Mouse (Mus musculus) CH12.LX (cell line): Measurements from ENCODE around the gene Vwa5b2. TPM values are rescaled to one million over a fixed set of nuclear protein-coding genes. Genes with fewer than 3 reads are reported as not detected.

Experiments
- DNase-seq: peaks from one replicate; pipeline ENCODE4 v3.0.0-alpha.2; 2013; ENCODE audit errors: extremely low read depth
- H3K27ac ChIP-seq: 2 replicates; pipeline ENCODE4 v1.5.1; 2012; ENCODE audit warnings: low read depth, mild to moderate bottlenecking, control low read depth, moderate library complexity; ENCODE audit not compliant: insufficient read depth
- H3K27me3 ChIP-seq: replicated peaks from 2 replicates; pipeline ENCODE3; 2012; ENCODE audit warnings: inconsistent platforms
- H3K36me3 ChIP-seq, 2 experiments: replicated peaks in 1 of 2; 2 replicates each; pipeline versions ENCODE3 to v1.6.1; 2012; ENCODE audit warnings: inconsistent platforms in 1 of 2, low read length in 1 of 2, mild to moderate bottlenecking in 1 of 2, mixed read lengths in 1 of 2, moderate library complexity in 1 of 2; ENCODE audit not compliant: control insufficient read depth in 1 of 2, insufficient read depth in 1 of 2
- H3K4me1 ChIP-seq, 2 experiments: 2 replicates each; pipeline ENCODE4 v1.6.1; 2012; ENCODE audit warnings: inconsistent platforms in 1 of 2, moderate library complexity in 1 of 2; ENCODE audit not compliant: insufficient read depth in 2 of 2, control insufficient read depth in 1 of 2
- H3K4me2 ChIP-seq: 2 replicates; pipeline ENCODE4 v1.6.1; 2012; ENCODE audit warnings: low read depth, mild to moderate bottlenecking, control low read depth; ENCODE audit not compliant: poor library complexity, insufficient read depth, severe bottlenecking
- H3K4me3 ChIP-seq, 3 experiments: fragments of 150-350 bp in 1 of 3; sonication (generic) in 1 of 3; replicated peaks in 1 of 3; 2 replicates each; pipeline versions ENCODE3 to v1.5.1; 2011 to 2012; ENCODE audit warnings: low read depth in 2 of 3, low read length in 2 of 3, mild to moderate bottlenecking in 2 of 3, moderate library complexity in 2 of 3, control low read depth in 1 of 3, improper control_type of control experiment in 1 of 3, inconsistent platforms in 1 of 3, mixed read lengths in 1 of 3; ENCODE audit not compliant: poor library complexity in 1 of 3
- H3K79me2 ChIP-seq: replicated peaks from 2 replicates; pipeline ENCODE4 v1.6.1; 2012; ENCODE audit warnings: mild to moderate bottlenecking, moderate library complexity; ENCODE audit not compliant: control insufficient read depth, poor library complexity, insufficient read depth, severe bottlenecking; ENCODE audit errors: extremely low read depth
- H3K9ac ChIP-seq: 2 replicates; pipeline ENCODE4 v1.6.1; 2012; ENCODE audit warnings: low read depth, mild to moderate bottlenecking, control low read depth, moderate library complexity; ENCODE audit not compliant: insufficient read depth
- H3K9me3 ChIP-seq: replicated peaks from 2 replicates; pipeline ENCODE3; 2012; ENCODE audit warnings: low read length, inconsistent platforms, mixed read lengths
- BHLHE40 ChIP-seq: IDR thresholded peaks from 2 replicates; pipeline ENCODE4 v1.6.1; 2011; ENCODE audit warnings: mild to moderate bottlenecking, low read depth, low read length, improper control_type of control experiment
- CHD1 ChIP-seq: IDR thresholded peaks from 2 replicates; pipeline ENCODE4 v1.6.1; 2012; ENCODE audit warnings: low read depth, low read length, improper control_type of control experiment, inconsistent platforms
- CHD2 ChIP-seq: IDR thresholded peaks from 2 replicates; pipeline ENCODE4 v1.6.1; 2011; ENCODE audit warnings: low read length, improper control_type of control experiment
- CTCF ChIP-seq, 2 experiments: IDR thresholded peaks in 1 of 2; conservative IDR thresholded peaks in 1 of 2; 2 replicates each; pipeline ENCODE4 v1.5.1; 2011 to 2012; ENCODE audit warnings: low read depth in 2 of 2, low read length in 2 of 2, improper control_type of control experiment in 1 of 2, inconsistent platforms in 1 of 2, mild to moderate bottlenecking in 1 of 2, moderate library complexity in 1 of 2
- E2F4 ChIP-seq: IDR thresholded peaks from 2 replicates; pipeline ENCODE4 v1.6.1; 2011; ENCODE audit warnings: low read depth, low read length, improper control_type of control experiment; ENCODE audit not compliant: insufficient replicate concordance
- ELF1 ChIP-seq: IDR thresholded peaks from 2 replicates; pipeline ENCODE4 v1.6.1; 2014; ENCODE audit warnings: low read depth, mild to moderate bottlenecking, inconsistent platforms, low read length, improper control_type of control experiment
- EP300 ChIP-seq: IDR thresholded peaks from 2 replicates; pipeline ENCODE4 v1.6.1; 2011; ENCODE audit warnings: low read length, improper control_type of control experiment
- ETS1 ChIP-seq: conservative IDR thresholded peaks from 2 replicates; pipeline ENCODE4 v1.6.1; 2012; ENCODE audit warnings: low read depth, mild to moderate bottlenecking, inconsistent platforms, low read length, improper control_type of control experiment, moderate library complexity
- GABPA ChIP-seq: IDR thresholded peaks from 2 replicates; pipeline ENCODE4 v1.6.1; 2012; ENCODE audit warnings: low read depth, low read length, improper control_type of control experiment, inconsistent platforms; ENCODE audit not compliant: insufficient replicate concordance
- HCFC1 ChIP-seq: IDR thresholded peaks from 2 replicates; pipeline ENCODE4 v1.6.1; 2012; ENCODE audit warnings: low read depth, mild to moderate bottlenecking, inconsistent platforms, low read length, improper control_type of control experiment
- IRF4 ChIP-seq: IDR thresholded peaks from 2 replicates; pipeline ENCODE4 v1.6.1; 2014; ENCODE audit warnings: low read depth, mild to moderate bottlenecking, inconsistent platforms, low read length, improper control_type of control experiment
- JUN ChIP-seq: IDR thresholded peaks from 2 replicates; pipeline ENCODE4 v1.6.1; 2011; ENCODE audit warnings: low read depth, mild to moderate bottlenecking, low read length, improper control_type of control experiment, moderate library complexity; ENCODE audit not compliant: insufficient read depth
- JUND ChIP-seq: conservative IDR thresholded peaks from 2 replicates; pipeline ENCODE4 v1.6.1; 2011; ENCODE audit warnings: low read depth, low read length, improper control_type of control experiment
- KAT2A ChIP-seq: IDR thresholded peaks from 2 replicates; pipeline ENCODE4 v1.6.1; 2012; ENCODE audit warnings: low read length, improper control_type of control experiment, inconsistent platforms; ENCODE audit not compliant: insufficient replicate concordance
- MAFK ChIP-seq: IDR thresholded peaks from 2 replicates; pipeline ENCODE4 v1.6.1; 2011; ENCODE audit warnings: low read length, improper control_type of control experiment; ENCODE audit not compliant: insufficient replicate concordance
- MAX ChIP-seq: IDR thresholded peaks from 2 replicates; pipeline ENCODE4 v1.6.1; 2011; ENCODE audit warnings: low read length, improper control_type of control experiment
- MXI1 ChIP-seq: IDR thresholded peaks from 2 replicates; pipeline ENCODE4 v1.6.1; 2011; ENCODE audit warnings: mild to moderate bottlenecking, low read depth, low read length, improper control_type of control experiment
- MYC ChIP-seq: IDR thresholded peaks from 2 replicates; pipeline ENCODE4 v1.6.1; 2011; ENCODE audit warnings: low read depth, mild to moderate bottlenecking, improper control_type of control experiment, low read length
- NRF1 ChIP-seq: IDR thresholded peaks from 2 replicates; pipeline ENCODE4 v1.6.1; 2014; ENCODE audit warnings: low read depth, mild to moderate bottlenecking, inconsistent platforms, low read length, improper control_type of control experiment, moderate library complexity
- PAX5 ChIP-seq: IDR thresholded peaks from 2 replicates; pipeline ENCODE4 v1.6.1; 2012; ENCODE audit warnings: low read length, inconsistent platforms, mixed read lengths
- POLR2A ChIP-seq: IDR thresholded peaks from 2 replicates; pipeline ENCODE4 v1.6.1; 2011; ENCODE audit warnings: low read depth, mild to moderate bottlenecking, improper control_type of control experiment, low read length
- POLR2AphosphoS2 ChIP-seq: IDR thresholded peaks from 2 replicates; pipeline ENCODE4 v1.6.1; 2011; ENCODE audit warnings: low read depth, low read length, improper control_type of control experiment
- RAD21 ChIP-seq: IDR thresholded peaks from 2 replicates; pipeline ENCODE4 v1.6.1; 2011; ENCODE audit warnings: low read depth, mild to moderate bottlenecking, low read length, improper control_type of control experiment, moderate library complexity
- SIN3A ChIP-seq: IDR thresholded peaks from 2 replicates; pipeline ENCODE4 v1.6.1; 2012; ENCODE audit warnings: low read length, improper control_type of control experiment, inconsistent platforms
- TCF12 ChIP-seq: IDR thresholded peaks from 2 replicates; pipeline ENCODE4 v1.6.1; 2014; ENCODE audit warnings: low read depth, mild to moderate bottlenecking, inconsistent platforms, low read length, improper control_type of control experiment
- UBTF ChIP-seq: IDR thresholded peaks from 2 replicates; pipeline ENCODE4 v1.6.1; 2012; ENCODE audit warnings: low read depth, mild to moderate bottlenecking, inconsistent platforms, low read length, improper control_type of control experiment, moderate library complexity
- ZC3H11A ChIP-seq: IDR thresholded peaks from 2 replicates; pipeline ENCODE4 v1.6.1; 2012; ENCODE audit warnings: low read depth, mild to moderate bottlenecking, inconsistent platforms, low read length, improper control_type of control experiment
- ZMIZ1 ChIP-seq: IDR thresholded peaks from 2 replicates; pipeline ENCODE4 v1.6.1; 2012; ENCODE audit warnings: low read depth, mild to moderate bottlenecking, inconsistent platforms, low read length, improper control_type of control experiment
- dilution Hi-C: fragments of 300-500 bp; cut with MboI; formaldehyde crosslinking; loops from 2 replicates; pipeline ENCODE4 v1.14.3; 2020; ENCODE audit warnings: low sequenced_read_pairs; ENCODE audit not compliant: extremely low pct_unique_long_range_greater_than_20kb, extremely low pct_ligation_motif_present
- in situ Hi-C: fragments of 300-500 bp; cut with MboI; formaldehyde crosslinking; loops from 3 replicates; pipeline ENCODE4 v1.14.3; 2019; ENCODE audit warnings: low sequenced_read_pairs, low pct_ligation_motif_present, low pct_unique_long_range_greater_than_20kb, mixed read lengths
- polyA plus RNA-seq: library from polyadenylated mRNA; unstranded; fragments of >175 nt; gene quantifications from 2 replicates; pipeline ENCODE4 v1.2.1, GENCODE M21; 2012; ENCODE audit warnings: low read depth; ENCODE audit not compliant: insufficient read length
- total RNA-seq, 2 experiments: library from RNA; depleted of rRNA; stranded (reverse); fragments of 300-350 nt in 1 of 2; fragments of >200 nt in 1 of 2; gene quantifications; 2 replicates each; pipeline ENCODE4 v1.2.3; 2012 to 2014

Gene Vwa5b2
- total and polyA plus RNA-seq, 3 experiments, result 0.29 TPM; not detected in 2

- peaks cover 4 to 27% of the 10 kb centered on the region in 2 experiments; a peak in 3 of 4 replicates for H3K4me1 ChIP-seq
- H3K79me2 ChIP-seq, result no peaks in the 10 kb centered on the region
- in situ Hi-C loops, result no loop called here
- H3K9me3 ChIP-seq, result peaks cover 17% of the 10 kb centered on the region
- dilution Hi-C loops, result no loop called here
- H3K9ac ChIP-seq, result peak overlapping the region; percentile 72; the same call in 1 of the 2 replicates
- H3K36me3 ChIP-seq, result peaks cover 2 to 48% of the 10 kb centered on the region in 2 experiments
- H3K4me2 ChIP-seq, result peak overlapping the region; percentile 72
- TF ChIP-seq RAD21 (no peak), POLR2AphosphoS2 (0 out of 2 replicates have a peak, but pooled peaks have one; percentile 57), JUND (no peak), MAFK (no peak), UBTF (no peak), CHD2 (no peak), POLR2A (no peak), ZC3H11A (no peak), MYC (no peak)
- H3K27ac ChIP-seq, result peak overlapping the region; percentile 18
- H3K4me3 ChIP-seq, result peak overlapping the region; percentile 48 to 80 (median 62)
- H3K27me3 ChIP-seq, result no peaks in the 10 kb centered on the region
- no peak for DNase-seq
Observed at GRCm38 (mm10) chr16:20620751-20621190, 31.5 kb downstream of the Vwa5b2 start.

- peaks cover 17% of the 10 kb centered on the region for H3K9me3 ChIP-seq
- H3K36me3 ChIP-seq, result peaks cover 2 to 42% of the 10 kb centered on the region in 2 experiments
- no peaks in the 10 kb centered on the region for H3K79me2 ChIP-seq
- peak within 1 kb of the TSS; percentile 72 for H3K9ac ChIP-seq
- dilution Hi-C loops, result no loop called here
- peak within 1 kb of the TSS; percentile 62 to 85 (median 80) for H3K4me3 ChIP-seq
- peak; percentile 69 for DNase-seq
- H3K27ac ChIP-seq, result peak within 1 kb of the TSS; percentile 85
- in situ Hi-C loops, result no loop called here
- peaks cover 4 to 27% of the 10 kb centered on the region in 2 experiments; a peak in 3 of 4 replicates for H3K4me1 ChIP-seq
- peak within 1 kb of the TSS; percentile 72 for H3K4me2 ChIP-seq
- no peaks in the 10 kb centered on the region for H3K27me3 ChIP-seq
- TF ChIP-seq ELF1 (no peak), HCFC1 (peak; percentile 32), GABPA (no peak), BHLHE40 (0 out of 2 replicates have a peak, but pooled peaks have one; percentile 17), UBTF (0 out of 2 replicates have a peak, but pooled peaks have one; percentile 19), IRF4 (no peak), MXI1 (peak; percentile 94), POLR2A (peak; percentile 57), MYC (peak; percentile 44; the same call in 1 of the 2 replicates), MAFK (0 out of 2 replicates have a peak, but pooled peaks have one; percentile 33), ZMIZ1 (peak; percentile 89), CHD2 (peak; percentile 47), E2F4 (no peak), ETS1 (no peak; the same call in 1 of the 2 replicates), JUN (no peak), CTCF (conservative IDR thresholded peaks at IDR 0.05 in 1 of 2, IDR thresholded peaks at IDR 0.05 in 1 of 2; ENCODE audit: low read depth in 2 of 2, low read length in 2 of 2) (no peak), CHD1 (0 out of 2 replicates have a peak, but pooled peaks have one; percentile 21), EP300 (no peak; the same call in 1 of the 2 replicates), SIN3A (peak; percentile 28; the same call in 1 of the 2 replicates), MAX (peak; percentile 79), NRF1 (peak; percentile 32; the same call in 1 of the 2 replicates), TCF12 (peak; percentile 50; the same call in 1 of the 2 replicates), POLR2AphosphoS2 (no peak; the same call in 1 of the 2 replicates), ZC3H11A (no peak), KAT2A (no peak), PAX5 (no peak)
Observed at GRCm38 (mm10) chr16:20621191-20621990, 32.1 kb downstream of the Vwa5b2 start, which contains the start of gene Camk2n2. TSS of gene Camk2n2 (minus strand) at chr16:20621287.
